Mouse (Mus musculus): Measurements from ENCODE around the gene Btg1. TPM values are rescaled to one million over a fixed set of nuclear protein-coding genes. Genes with fewer than 3 reads are reported as not detected.
A peak's percentile ranks its signal among the peaks of the same experiment; 100 is the strongest.

Btg1 gene
- total RNA-seq, 2 experiments from 2014 or later = 45.9 to 54.3 TPM

DNA sequence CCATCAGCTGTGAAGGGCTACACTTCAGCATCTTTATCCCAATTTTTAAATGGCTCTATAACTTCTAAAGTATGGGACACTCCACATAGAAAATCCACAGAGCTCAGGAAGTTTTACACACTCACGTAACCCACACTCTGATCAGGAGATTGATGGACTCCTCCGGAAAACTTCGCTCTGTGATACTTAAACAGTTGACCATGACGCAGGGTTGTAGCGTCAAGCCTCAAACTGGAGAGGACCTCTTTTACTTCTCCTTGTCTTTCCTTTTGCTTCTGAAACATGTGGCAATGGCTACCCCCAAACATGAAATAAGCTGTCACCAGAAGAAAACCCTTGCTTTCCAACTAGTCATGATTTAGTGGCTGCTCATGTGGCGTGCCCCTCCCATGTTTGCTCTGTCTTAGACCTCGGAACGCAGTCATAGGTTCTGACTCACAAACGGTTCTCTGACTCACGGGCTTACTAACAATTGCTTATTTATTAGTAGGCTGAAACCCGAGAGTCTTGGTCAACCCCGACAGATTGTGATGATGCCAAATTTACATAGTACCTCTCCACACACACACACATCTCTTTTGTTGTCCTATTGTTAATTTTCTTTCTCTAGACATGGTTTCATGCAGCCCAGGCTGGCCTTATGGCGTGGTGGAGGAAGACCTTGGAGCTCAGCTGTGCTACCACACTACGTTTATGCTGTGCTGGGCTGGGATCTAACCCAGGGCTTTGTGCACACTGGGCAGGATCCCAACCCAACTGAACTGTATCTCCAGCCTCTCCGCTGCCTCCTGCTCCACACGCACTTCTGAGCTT lies 11.5 kb downstream of the Btg1 start:
- DNase-seq = no peak
- intact Hi-C loops (cut with DNase I) = no loop called here

DNA sequence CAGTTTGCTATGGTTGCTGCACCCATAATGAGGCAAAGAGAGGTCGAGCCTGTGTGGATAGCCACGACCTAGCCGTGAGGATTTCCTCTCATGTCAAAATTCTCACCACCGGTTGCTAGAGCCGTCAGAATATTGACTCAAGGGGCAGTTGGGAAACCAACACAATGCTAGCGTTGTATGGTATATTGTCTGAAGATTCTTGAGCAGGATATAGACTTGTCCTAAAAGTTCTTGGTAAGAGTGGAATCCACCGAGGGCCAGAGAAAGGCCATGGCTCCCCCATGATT lies 12.1 kb downstream of the Btg1 start:
- DNase-seq = no peak
- intact Hi-C loops (cut with DNase I) = no loop called here

DNA sequence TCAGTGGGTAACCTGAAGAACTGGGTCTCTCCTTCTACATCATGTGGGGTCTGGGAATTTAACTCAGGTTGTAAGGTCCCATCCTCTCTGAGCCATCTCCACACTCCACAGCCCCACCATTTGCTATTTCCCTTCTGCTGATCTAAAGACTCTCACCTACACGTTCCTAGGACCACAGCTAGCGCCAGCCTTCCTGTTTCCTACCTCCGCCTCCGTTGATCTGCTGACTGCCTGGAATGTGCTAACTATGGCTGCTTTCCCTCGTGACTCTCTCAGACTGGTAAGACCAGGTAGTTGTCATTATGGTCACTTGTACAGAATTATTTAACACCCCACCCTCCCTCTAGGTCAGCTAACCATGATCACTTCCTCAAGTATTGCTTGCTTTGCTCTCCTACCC lies 13.3 kb downstream of the Btg1 start:
- intact Hi-C loops (cut with DNase I) = no loop called here
- no peak for DNase-seq

DNA sequence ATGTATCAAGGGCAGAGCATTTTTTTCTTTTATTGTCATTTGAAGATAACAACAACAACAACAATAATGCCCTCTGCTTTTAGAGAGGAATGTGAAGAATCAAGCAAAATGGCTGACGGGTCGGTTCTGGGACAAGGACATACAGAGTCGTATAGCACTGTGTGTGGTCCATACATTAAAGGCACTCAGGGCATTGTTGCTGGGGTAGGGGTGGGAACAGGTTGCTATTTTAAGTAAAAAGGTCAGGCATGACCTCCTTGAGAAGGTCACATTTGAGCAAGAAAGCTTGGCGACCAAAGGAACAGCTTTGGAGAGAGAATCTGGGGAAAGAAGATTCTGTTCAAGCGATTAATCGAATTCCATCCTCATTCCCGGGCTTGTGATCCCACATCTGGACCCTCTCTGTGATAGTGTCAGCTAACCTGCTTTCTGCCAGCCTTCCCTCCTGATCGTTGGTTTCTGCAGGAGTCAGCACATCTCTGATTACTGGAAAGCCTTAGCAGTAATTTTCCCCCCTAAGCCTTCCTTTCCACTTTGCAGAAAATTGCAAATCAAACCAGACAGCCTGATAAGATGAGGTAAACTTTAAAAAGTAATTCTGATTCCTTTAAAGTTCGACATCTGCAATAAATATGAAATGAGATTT lies 14.4 kb downstream of the Btg1 start:
- intact Hi-C loops (cut with DNase I) = no loop called here
- no peak for DNase-seq

DNA sequence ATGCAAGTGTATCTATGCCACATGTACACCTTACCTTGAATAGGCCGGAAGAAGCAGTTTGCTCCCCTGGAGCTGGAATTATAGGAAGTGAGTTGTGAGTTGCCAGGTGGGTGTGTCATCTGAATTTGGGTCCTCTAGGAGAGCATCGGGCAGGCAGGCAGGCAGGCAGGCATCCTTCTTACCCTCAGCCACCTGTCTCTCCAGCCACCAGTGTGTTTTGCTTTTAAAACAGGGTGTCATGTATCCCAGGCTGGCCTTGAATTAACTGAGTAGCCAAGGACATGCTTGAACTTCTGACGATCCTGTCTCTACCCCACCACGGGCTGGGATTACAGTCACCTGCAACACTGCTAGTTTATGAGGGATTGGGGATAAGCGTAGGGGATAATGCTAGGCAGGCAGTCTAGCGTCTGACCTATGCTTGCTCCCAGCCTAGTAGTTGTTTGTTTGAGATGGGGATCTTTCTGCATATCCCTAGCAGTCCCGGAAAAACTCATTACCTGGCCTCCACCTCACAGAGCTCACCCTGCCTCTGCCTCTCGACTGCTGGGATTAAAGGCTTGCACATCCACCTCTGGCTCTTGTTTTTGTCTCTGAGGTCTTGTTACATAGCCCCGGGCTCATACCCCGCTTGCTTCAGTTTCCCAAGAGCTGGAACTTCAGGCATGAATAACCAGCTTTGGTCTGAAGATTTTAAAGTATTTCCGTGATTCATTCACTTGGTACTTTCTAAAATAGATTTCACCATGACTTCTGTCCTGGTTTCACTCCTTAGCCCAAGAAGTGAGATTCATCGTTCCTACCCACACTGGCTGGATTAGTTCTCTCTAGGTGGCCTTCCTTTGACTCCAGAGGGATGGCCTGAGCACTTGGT lies 15.7 kb downstream of the Btg1 start:
- intact Hi-C loops (cut with DNase I) = no loop called here

DNA sequence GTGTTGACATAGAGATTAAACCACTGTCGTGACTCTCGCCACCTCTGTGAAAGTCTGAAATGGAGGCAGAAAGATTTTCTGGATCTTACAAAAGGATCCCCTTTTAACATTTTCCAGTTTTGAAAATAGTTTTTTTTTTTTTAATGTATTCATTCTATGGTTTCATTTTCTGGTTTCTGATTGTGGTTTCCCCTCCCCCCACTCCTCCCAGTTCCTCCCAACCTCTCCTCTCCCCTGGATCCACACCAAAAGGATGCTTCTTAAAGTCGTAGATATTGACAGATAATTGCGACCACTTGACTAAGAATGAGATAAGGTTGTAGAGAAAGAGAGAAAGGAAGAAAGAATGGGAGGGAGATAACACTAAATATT lies 16.3 kb downstream of the Btg1 start:
- intact Hi-C loops (cut with DNase I) = no loop called here
- no peak for DNase-seq

More for the DNA sequence above, 15.7 kb downstream of the Btg1 start:
- DNase-seq = no peak

DNA sequence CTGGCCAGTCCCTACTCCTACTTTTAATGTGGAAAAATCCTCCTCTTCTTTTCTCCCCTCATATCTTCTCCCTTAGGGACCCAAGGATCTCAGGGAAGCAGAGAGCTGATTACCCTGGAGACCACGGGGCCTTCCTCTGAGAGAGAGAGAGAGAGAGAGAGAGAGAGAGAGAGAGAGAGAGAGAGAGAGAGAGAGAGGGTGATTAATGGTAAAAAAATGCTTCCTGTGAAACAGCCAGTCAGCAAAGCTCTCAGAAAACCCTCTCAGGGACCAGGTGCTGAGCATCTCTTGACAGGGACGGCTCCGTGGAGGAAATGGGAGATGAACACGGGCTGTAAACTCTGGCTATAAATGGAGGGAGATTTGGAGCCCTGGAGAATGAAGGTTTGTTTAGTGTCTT lies 18.7 kb downstream of the Btg1 start:
- no peak for DNase-seq
- intact Hi-C loops (cut with DNase I) = no loop called here

DNA sequence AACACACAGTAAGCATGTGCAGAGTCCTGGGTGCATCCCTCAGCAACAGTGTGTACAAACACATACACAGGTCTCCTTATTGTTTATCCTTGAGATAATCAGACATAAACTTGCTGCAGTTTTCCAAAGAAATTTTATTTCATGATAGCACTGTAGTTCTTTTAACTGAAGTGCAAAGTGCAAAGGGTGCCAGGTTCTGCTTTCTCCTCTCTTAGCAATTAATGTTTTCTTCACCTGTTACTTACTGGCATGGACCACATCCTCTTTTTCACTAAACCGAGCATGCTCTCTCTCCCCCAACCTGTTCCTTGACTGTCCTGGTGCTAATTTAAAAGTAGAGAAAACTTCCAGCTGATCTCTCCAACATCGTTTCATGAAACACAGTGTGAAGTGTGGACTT lies 21.7 kb downstream of the Btg1 start:
- intact Hi-C loops (cut with DNase I) = no loop called here

DNA sequence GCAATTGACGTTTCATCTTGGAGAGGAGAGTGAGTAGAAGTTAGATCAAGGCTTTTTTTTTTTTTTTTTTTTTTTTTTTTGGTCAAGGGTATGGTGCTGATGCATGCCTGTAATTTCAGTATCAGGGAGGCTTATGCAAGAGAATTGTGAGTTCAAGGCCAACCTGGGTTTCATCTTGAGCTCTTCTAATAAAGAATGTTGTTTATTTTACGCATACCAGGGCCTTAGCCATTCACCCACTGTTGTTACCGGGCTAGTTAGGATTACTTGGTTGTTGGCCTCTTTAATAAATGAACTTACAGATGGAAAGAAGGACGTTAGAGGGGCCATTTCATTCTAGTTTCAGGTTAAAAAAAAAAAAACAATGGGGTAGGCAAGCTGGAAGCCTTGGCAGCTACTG lies 25.2 kb downstream of the Btg1 start:
- no peak for DNase-seq
- intact Hi-C loops (cut with DNase I) = no loop called here

More for the DNA sequence above, 21.7 kb downstream of the Btg1 start:
- no peak for DNase-seq

DNA sequence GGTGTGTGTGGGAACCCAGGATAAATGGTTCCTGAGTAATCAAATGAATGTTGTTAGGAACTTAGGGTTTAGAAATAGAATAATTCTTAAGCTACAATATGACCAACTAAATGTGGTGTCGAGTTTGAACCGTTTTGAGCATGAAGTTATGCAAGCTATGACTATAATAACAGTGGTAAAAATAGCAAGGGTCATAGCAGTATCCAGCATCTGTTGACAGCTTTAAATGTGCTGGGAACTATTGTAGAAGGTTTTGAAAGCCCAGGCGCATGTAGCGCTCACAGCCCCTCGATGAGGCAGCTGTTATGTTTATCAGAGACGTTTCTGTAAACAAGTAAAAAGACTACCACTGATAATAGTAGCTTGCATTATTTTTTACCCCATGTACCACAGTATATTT lies 25.9 kb downstream of the Btg1 start:
- DNase-seq = no peak
- intact Hi-C loops (cut with DNase I) = no loop called here

DNA sequence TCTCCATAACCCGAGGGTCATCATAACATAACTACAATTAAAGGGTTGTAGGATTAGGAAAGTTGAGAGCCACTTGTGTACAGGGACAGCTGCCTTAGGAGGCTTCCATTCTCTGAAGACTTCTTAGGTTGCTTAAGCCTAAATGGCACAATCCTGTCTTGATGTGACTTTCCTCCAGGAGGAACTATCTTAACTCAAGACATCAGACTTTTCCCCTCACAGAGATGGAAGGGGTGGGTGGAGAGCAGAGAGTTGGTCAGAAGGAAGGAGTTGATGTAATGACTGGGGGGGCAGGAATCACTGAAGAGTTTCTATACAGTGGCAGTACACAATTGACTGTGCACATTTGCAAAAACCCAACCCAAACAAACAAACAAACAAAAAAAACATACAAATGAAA lies 28.4 kb downstream of the Btg1 start:
- no peak for DNase-seq
- intact Hi-C loops (cut with DNase I) = no loop called here

DNA sequence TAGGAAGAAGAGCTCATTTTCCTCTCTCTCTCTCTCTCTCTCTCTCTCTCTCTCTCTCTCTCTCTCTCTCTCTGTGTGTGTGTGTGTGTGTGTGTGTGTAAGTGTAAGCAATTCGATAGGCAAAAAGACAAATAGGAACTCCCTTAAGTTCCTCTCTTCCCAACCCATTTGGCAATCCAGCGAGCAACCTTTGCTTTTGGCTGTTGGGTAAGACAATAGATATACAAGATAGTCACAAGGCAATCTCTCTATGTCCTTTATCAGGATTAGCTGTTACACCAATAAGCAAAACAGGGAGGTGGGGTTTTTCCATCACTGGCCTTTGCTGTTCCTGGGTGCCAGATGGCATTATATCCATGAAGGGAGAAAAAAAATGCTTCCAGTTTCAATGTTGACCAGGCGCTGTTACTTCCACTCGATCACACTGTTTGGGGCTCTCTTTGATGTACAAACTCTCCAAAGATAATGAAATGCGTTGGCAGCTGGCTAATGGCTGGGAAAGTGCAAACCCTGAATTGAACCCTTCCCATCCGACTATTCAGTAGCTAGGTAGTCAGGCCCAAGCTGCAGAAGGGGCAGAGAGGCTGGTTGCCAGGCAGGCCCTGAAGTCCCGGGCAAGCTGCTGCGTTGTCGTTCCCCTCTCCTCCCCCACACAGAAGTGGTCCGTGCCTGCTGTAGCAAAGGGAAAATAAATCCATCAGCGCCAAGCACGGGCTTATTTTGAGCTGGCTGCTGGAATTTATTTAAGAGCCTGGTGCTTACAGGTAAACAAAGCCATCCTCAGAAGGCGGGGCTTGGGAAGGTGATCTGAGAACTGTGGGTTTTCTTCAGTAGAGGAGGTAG lies 29.4 kb downstream of the Btg1 start:
- peak in 1 of 2 experiments; percentile 12 for DNase-seq
- intact Hi-C loops (cut with DNase I) = no loop called here

DNA sequence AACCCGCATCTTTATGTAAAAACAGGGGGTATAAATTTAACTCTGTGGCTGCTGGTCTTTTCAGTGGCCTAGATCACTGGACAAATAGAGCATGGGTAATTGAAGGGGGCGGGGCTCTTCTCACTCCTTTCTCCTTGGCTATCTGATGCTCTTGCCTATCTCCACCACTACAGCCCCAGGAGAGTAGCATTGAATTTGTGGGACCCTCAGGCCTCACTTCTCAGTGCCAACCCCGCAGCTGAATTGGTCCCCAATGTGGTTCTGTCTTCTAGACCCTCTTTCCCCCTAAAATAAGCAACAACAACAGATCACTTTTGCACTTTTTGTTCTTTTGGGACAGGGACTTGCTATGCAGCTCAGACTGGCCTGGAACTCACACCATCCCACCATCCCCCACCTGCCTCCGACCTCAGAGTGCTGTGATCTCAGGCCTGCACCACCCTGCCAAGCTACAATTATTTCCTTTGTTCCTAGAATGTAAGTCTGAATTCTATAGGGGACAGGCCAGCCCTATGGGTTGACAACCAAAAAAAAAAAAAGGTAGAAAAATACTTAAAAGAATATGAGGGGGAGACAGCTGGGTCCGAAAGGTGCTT lies 30.2 kb downstream of the Btg1 start:
- no peak for DNase-seq
- intact Hi-C loops (cut with DNase I) = no loop called here

DNA sequence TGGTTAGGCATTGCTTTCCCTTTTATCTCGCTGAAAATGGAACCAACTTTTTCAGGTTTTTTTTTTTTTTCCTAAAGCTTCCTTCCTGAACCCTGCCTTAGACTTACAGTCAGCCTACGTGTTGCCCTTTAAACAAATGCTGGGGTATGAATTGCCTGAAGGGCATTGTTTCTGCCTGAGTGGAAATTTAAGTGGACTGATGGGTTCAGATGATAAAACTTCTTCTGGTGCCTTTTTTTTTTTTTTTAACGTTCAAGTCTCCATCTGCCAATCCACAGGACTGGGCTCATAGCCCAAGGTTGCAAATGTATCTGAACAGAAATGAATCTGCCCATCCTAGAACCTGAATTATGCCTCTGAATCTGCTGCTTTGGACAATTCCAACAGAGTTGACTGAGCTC lies 31.4 kb downstream of the Btg1 start:
- no peak for DNase-seq

DNA sequence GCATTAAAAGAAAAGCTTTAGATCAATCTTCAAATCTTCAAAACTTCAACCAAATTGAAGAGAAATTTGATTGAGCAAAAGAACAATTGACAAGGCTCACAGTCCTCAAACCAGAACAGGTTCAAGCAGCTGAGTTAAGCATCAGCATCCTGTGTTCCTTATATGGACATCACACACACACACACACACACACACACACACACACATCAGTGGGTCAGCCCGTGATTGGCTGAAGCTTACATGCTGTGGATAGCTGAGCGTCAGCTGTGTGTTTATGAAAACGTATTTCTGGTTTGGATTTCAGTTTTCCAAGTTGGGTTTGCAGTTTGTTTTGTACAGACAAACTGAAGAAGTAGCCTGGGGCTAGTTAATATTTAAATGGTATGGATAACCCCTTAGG lies 32.7 kb downstream of the Btg1 start:
- no peak for DNase-seq
- intact Hi-C loops (cut with DNase I) = no loop called here

More for the DNA sequence above, 31.4 kb downstream of the Btg1 start:
- intact Hi-C loops (cut with DNase I) = no loop called here

DNA sequence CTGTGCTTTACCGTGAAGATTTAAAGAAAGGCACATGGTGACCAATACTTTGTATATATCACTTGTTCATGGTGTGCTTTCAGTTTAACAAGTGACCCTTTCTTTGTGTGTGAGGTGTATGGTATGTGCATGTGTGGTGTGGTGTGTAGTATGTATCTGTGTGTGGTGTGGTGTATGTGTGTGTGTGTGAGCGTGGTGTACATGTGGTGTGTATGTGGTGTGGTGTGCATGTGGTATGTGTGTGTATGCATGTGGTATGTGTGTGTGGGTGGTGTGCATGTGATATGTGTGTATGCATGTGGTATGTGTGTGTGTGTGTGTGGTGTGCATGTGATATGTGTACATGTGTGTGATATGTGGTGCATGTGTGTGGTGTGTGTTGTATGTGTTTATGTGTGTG lies 35.6 kb downstream of the Btg1 start:
- DNase-seq = no peak
- intact Hi-C loops (cut with DNase I) = no loop called here

- intact Hi-C loops (cut with DNase I) = no loop called here
- no peak for DNase-seq
These were observed 36.2 kb downstream of the Btg1 start for GRCm38 (mm10) chr10:96653030-96653429.

DNA sequence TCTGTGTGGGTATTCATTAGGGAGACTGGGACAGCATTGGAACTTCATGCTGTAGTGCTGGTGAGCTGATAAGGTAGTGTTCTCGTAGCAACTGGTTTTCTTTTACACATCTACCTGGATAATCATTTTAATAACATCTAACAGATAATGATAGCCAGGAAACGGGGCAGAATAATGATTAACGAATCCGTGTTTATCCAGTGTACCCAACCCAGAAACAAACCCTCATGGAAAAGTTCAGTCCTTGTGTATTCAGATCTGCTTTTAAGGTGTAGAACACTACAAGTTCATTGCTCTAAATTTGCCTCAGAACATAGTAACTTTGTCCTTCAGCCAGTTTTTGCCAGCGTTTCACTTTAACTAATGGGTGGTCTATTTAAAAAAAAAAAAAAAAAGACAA lies 37.3 kb downstream of the Btg1 start:
- intact Hi-C loops (cut with DNase I) = no loop called here
- DNase-seq = no peak

- intact Hi-C loops (cut with DNase I) = no loop called here
- no peak for DNase-seq
These were observed 37.8 kb downstream of the Btg1 start for GRCm38 (mm10) chr10:96654576-96654975.

DNA sequence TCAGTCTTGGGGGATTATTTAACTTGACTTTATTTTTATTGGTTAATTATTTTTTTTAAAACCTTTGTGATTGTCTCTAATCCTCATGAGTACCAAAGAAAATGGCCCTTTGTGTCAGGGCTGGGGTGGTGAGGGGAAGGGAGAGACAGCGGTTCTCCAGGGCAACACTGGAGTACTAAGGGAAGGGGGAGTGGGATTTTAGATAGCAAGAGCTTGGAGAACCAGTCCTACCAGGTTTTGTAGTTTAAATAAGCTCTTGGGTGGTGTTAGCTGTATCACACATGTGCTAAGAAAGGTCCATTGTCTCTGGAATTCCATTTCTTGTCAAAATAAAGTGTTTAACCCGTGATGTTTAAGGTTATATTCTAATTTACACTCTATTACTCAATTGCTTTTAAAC lies 38.3 kb downstream of the Btg1 start:
- DNase-seq = no peak
- intact Hi-C loops (cut with DNase I) = no loop called here

Measured in heart, postnatal 36 days (tissue).